ENCODE assay signal across 8 mouse cellular contexts in the genomic region with DNA sequence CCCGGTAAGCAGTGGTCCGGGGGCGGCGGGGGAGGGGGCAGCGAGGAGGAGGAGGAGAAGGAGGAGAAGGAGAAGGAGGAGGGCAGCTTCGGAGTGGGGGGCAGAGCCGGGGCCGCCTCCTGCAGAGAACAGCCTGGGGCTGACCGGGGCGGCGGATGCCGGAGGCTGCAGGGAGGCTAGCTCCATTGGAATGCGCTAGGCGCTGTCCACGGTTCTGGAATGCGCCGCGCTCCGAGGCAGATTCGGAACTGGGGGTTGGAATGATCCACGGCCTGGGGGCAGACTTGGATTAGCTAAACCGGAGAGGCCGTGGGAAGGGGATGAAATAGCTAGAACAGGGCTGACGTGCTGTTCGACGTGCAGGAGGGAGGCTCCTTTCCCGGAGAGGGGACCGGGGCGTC. TPM values are rescaled to one million over a fixed set of nuclear protein-coding genes. Genes with fewer than 3 reads are reported as not detected.
DNase-seq lines count a peak whose midpoint lies in the region; ATAC-seq lines count a peak whose summit lies in the region.

No protein-coding gene starts in this region.

- no peaks in the 10 kb centered on the region for H3K36me3 ChIP-seq in forebrain, embryonic 16.5 days (ENCODE audit: control insufficient read depth, insufficient read depth)
- H3K36me3 ChIP-seq in hindbrain, embryonic 12.5 days = no peaks in the 10 kb centered on the region

- peak overlapping the region; percentile 54 for H3K27ac ChIP-seq in forebrain, embryonic 16.5 days (ENCODE audit: low read length)
- H3K27ac ChIP-seq in hindbrain, embryonic 12.5 days = peak overlapping the region; percentile 58

- H3K9me3 ChIP-seq in forebrain, embryonic 16.5 days (ENCODE audit: control insufficient read depth, low read length) = no peaks in the 10 kb centered on the region
- no peaks in the 10 kb centered on the region for H3K9me3 ChIP-seq in hindbrain, embryonic 12.5 days (replicated peaks)

- peak overlapping the region; percentile 62 for H3K9ac ChIP-seq in forebrain, embryonic 16.5 days (replicated peaks; ENCODE audit: low read depth, low read length)
- H3K9ac ChIP-seq in hindbrain, embryonic 12.5 days = peak overlapping the region; percentile 55

- peaks cover 36% of the 10 kb centered on the region for H3K27me3 ChIP-seq in forebrain, embryonic 16.5 days (replicated peaks; ENCODE audit: control insufficient read depth, insufficient read depth, low read length)
- peaks cover 77% of the 10 kb centered on the region for H3K27me3 ChIP-seq in hindbrain, embryonic 12.5 days

- WGBS in forebrain, embryonic 16.5 days = 0% methylated on average over 27 of the region's 29 CpGs
- 1% methylated on average over 25 of the region's 29 CpGs for WGBS in hindbrain, embryonic 12.5 days

- peak; percentile 27 for DNase-seq in MN1 (ENCODE audit: low spot score)
- DNase-seq in adrenal gland, postnatal 4 days (ENCODE audit: low spot score in 2 of 2) = peak; percentile 42 to 65
- DNase-seq in layer of hippocampus, postnatal 36 days = peak; percentile 50 to 61
- DNase-seq in lung, postnatal 36 days = peak; percentile 57
- DNase-seq in right cerebral cortex, postnatal 25 days = peak; percentile 52
- no peak for DNase-seq in spleen, postnatal 36 days (ENCODE audit: low spot score in 2 of 2)

- H3K4me1 ChIP-seq in forebrain, embryonic 16.5 days (replicated peaks; ENCODE audit: control insufficient read depth, insufficient read depth, low read length) = peaks cover 50% of the 10 kb centered on the region
- H3K4me1 ChIP-seq in hindbrain, embryonic 12.5 days = peaks cover 59% of the 10 kb centered on the region

- peak overlapping the region; percentile 51 for H3K4me3 ChIP-seq in forebrain, embryonic 16.5 days (replicated peaks; ENCODE audit: low read length)
- H3K4me3 ChIP-seq in hindbrain, embryonic 12.5 days = peak overlapping the region; percentile 44

- H3K4me2 ChIP-seq in forebrain, embryonic 16.5 days (ENCODE audit: low read length) = peak overlapping the region; percentile 84
- H3K4me2 ChIP-seq in hindbrain, embryonic 12.5 days (replicated peaks) = peak overlapping the region; percentile 55

- ATAC-seq in forebrain, embryonic 16.5 days = no peak
- ATAC-seq in hindbrain, embryonic 12.5 days (ENCODE audit: low FRiP score) = no peak

RNA-seq across cellular contexts. Expression of a gene that starts 7.8 kb away (rescaled TPM):
- total RNA-seq in adrenal gland, postnatal 4 days (2021) = 10 to 100 TPM; 12.7 to 14.0 TPM
- 13.1 and 22.4 TPM in 2 replicates for polyA plus RNA-seq in forebrain, embryonic 16.5 days (2015; fragmentation: Nextera tagmentation; extraction: Ambion mirVana)
- polyA plus RNA-seq in hindbrain, embryonic 12.5 days (2016; fragmentation: Nextera tagmentation; extraction: Ambion mirVana) = 12.7 and 16.1 TPM in 2 replicates
- 100 to 1,000 TPM; 398 to 404 TPM for total RNA-seq in layer of hippocampus, postnatal 36 days (2021)

RNA-seq across cellular contexts. Expression of a gene that starts 27.9 kb away (rescaled TPM):
- total RNA-seq in adrenal gland, postnatal 4 days (2021) = 1 to 10 TPM; 3.4 to 5.7 TPM
- 16.9 and 20.6 TPM in 2 replicates for polyA plus RNA-seq in forebrain, embryonic 16.5 days (2015; fragmentation: Nextera tagmentation; extraction: Ambion mirVana)
- 5.7 and 7.2 TPM in 2 replicates for polyA plus RNA-seq in hindbrain, embryonic 12.5 days (2016; fragmentation: Nextera tagmentation; extraction: Ambion mirVana)
- 1 to 10 TPM; 2.0 to 2.9 TPM for total RNA-seq in layer of hippocampus, postnatal 36 days (2021)

RNA-seq across cellular contexts. Expression of a gene that starts 56.9 kb away (rescaled TPM):
- total RNA-seq in adrenal gland, postnatal 4 days (2021) = 10 to 100 TPM; 20.7 to 21.7 TPM
- 16.2 and 19.9 TPM in 2 replicates for polyA plus RNA-seq in forebrain, embryonic 16.5 days (2015; fragmentation: Nextera tagmentation; extraction: Ambion mirVana)
- 17.3 and 18.2 TPM in 2 replicates for polyA plus RNA-seq in hindbrain, embryonic 12.5 days (2016; fragmentation: Nextera tagmentation; extraction: Ambion mirVana)
- total RNA-seq in layer of hippocampus, postnatal 36 days (2021) = 10 to 100 TPM; 23.8 to 29.7 TPM

Comparison
In these comparisons a context has a peak if more than half of its experiments do, and no peak if none do; other contexts are left out.
1. DNase-seq: peak in MN1 (single experiment), adrenal gland, postnatal 4 days (2 of 2), layer of hippocampus, postnatal 36 days (2 of 2), lung, postnatal 36 days (single experiment) and right cerebral cortex, postnatal 25 days (single experiment); none in spleen, postnatal 36 days (0 of 2).
2. RNA of a gene that starts 7.8 kb away (total RNA-seq): 398 to 404 TPM in layer of hippocampus, postnatal 36 days; 12.7 to 14.0 TPM in adrenal gland, postnatal 4 days; every median in the first group is over 10 times any median in the second.